Mouse (Mus musculus): Measurements from ENCODE around the gene AC161166.1.

The AC161166.1 gene

GRCm38 (mm10) chr7:24461376-24462051 lies 50.7 kb downstream of the AC161166.1 start:
- DNase-seq (ENCODE audit: low read depth) = no peak

All from c-Kit-positive CD71-negative TER-119-negative erythroid progenitor cells, embryonic 14.5 days (primary cell).